Mouse (Mus musculus): Measurements from ENCODE around the gene Olfr1377.

GRCm38 (mm10) chr11:50938435-50938834, 43.3 kb upstream of the Olfr1377 start:
- TF ChIP-seq POLR2A (IDR thresholded peaks at IDR 0.05; ENCODE audit: extremely low read depth, insufficient read depth, low read length), result no peak
- TF ChIP-seq CTCF (IDR thresholded peaks at IDR 0.05; ENCODE audit: extremely low read depth, insufficient read depth, low read length), result no peak

Data from cortical plate, adult 2 months (tissue).